Mouse (Mus musculus) CH12.LX (cell line): ENCODE measurements around the gene Fgfr2. TPM values are rescaled to one million over a fixed set of nuclear protein-coding genes. Genes with fewer than 3 reads are reported as not detected.

Experiments
- DNase-seq: peaks from one replicate; pipeline ENCODE4 v3.0.0-alpha.2; 2013; ENCODE audit errors: extremely low read depth
- H3K27ac ChIP-seq: 2 replicates; pipeline ENCODE4 v1.5.1; 2012; ENCODE audit warnings: low read depth, mild to moderate bottlenecking, control low read depth, moderate library complexity; ENCODE audit not compliant: insufficient read depth
- H3K27me3 ChIP-seq: replicated peaks from 2 replicates; pipeline ENCODE3; 2012; ENCODE audit warnings: inconsistent platforms
- H3K36me3 ChIP-seq, 2 experiments: replicated peaks in 1 of 2; 2 replicates each; pipeline versions ENCODE3 to v1.6.1; 2012; ENCODE audit warnings: inconsistent platforms in 1 of 2, low read length in 1 of 2, mild to moderate bottlenecking in 1 of 2, mixed read lengths in 1 of 2, moderate library complexity in 1 of 2; ENCODE audit not compliant: control insufficient read depth in 1 of 2, insufficient read depth in 1 of 2
- H3K4me1 ChIP-seq, 2 experiments: 2 replicates each; pipeline ENCODE4 v1.6.1; 2012; ENCODE audit warnings: inconsistent platforms in 1 of 2, moderate library complexity in 1 of 2; ENCODE audit not compliant: insufficient read depth in 2 of 2, control insufficient read depth in 1 of 2
- H3K4me2 ChIP-seq: 2 replicates; pipeline ENCODE4 v1.6.1; 2012; ENCODE audit warnings: low read depth, mild to moderate bottlenecking, control low read depth; ENCODE audit not compliant: poor library complexity, insufficient read depth, severe bottlenecking
- H3K4me3 ChIP-seq, 3 experiments: fragments of 150-350 bp in 1 of 3; sonication (generic) in 1 of 3; replicated peaks in 1 of 3; 2 replicates each; pipeline versions ENCODE3 to v1.5.1; 2011 to 2012; ENCODE audit warnings: low read depth in 2 of 3, low read length in 2 of 3, mild to moderate bottlenecking in 2 of 3, moderate library complexity in 2 of 3, control low read depth in 1 of 3, improper control_type of control experiment in 1 of 3, inconsistent platforms in 1 of 3, mixed read lengths in 1 of 3; ENCODE audit not compliant: poor library complexity in 1 of 3
- H3K79me2 ChIP-seq: replicated peaks from 2 replicates; pipeline ENCODE4 v1.6.1; 2012; ENCODE audit warnings: mild to moderate bottlenecking, moderate library complexity; ENCODE audit not compliant: control insufficient read depth, poor library complexity, insufficient read depth, severe bottlenecking; ENCODE audit errors: extremely low read depth
- H3K9ac ChIP-seq: 2 replicates; pipeline ENCODE4 v1.6.1; 2012; ENCODE audit warnings: low read depth, mild to moderate bottlenecking, control low read depth, moderate library complexity; ENCODE audit not compliant: insufficient read depth
- H3K9me3 ChIP-seq: replicated peaks from 2 replicates; pipeline ENCODE3; 2012; ENCODE audit warnings: low read length, inconsistent platforms, mixed read lengths
- CHD1 ChIP-seq: IDR thresholded peaks from 2 replicates; pipeline ENCODE4 v1.6.1; 2012; ENCODE audit warnings: low read depth, low read length, improper control_type of control experiment, inconsistent platforms
- CHD2 ChIP-seq: IDR thresholded peaks from 2 replicates; pipeline ENCODE4 v1.6.1; 2011; ENCODE audit warnings: low read length, improper control_type of control experiment
- ETS1 ChIP-seq: conservative IDR thresholded peaks from 2 replicates; pipeline ENCODE4 v1.6.1; 2012; ENCODE audit warnings: low read depth, mild to moderate bottlenecking, inconsistent platforms, low read length, improper control_type of control experiment, moderate library complexity
- GABPA ChIP-seq: IDR thresholded peaks from 2 replicates; pipeline ENCODE4 v1.6.1; 2012; ENCODE audit warnings: low read depth, low read length, improper control_type of control experiment, inconsistent platforms; ENCODE audit not compliant: insufficient replicate concordance
- JUN ChIP-seq: IDR thresholded peaks from 2 replicates; pipeline ENCODE4 v1.6.1; 2011; ENCODE audit warnings: low read depth, mild to moderate bottlenecking, low read length, improper control_type of control experiment, moderate library complexity; ENCODE audit not compliant: insufficient read depth
- KAT2A ChIP-seq: IDR thresholded peaks from 2 replicates; pipeline ENCODE4 v1.6.1; 2012; ENCODE audit warnings: low read length, improper control_type of control experiment, inconsistent platforms; ENCODE audit not compliant: insufficient replicate concordance
- MAFK ChIP-seq: IDR thresholded peaks from 2 replicates; pipeline ENCODE4 v1.6.1; 2011; ENCODE audit warnings: low read length, improper control_type of control experiment; ENCODE audit not compliant: insufficient replicate concordance
- MAX ChIP-seq: IDR thresholded peaks from 2 replicates; pipeline ENCODE4 v1.6.1; 2011; ENCODE audit warnings: low read length, improper control_type of control experiment
- MXI1 ChIP-seq: IDR thresholded peaks from 2 replicates; pipeline ENCODE4 v1.6.1; 2011; ENCODE audit warnings: mild to moderate bottlenecking, low read depth, low read length, improper control_type of control experiment
- NRF1 ChIP-seq: IDR thresholded peaks from 2 replicates; pipeline ENCODE4 v1.6.1; 2014; ENCODE audit warnings: low read depth, mild to moderate bottlenecking, inconsistent platforms, low read length, improper control_type of control experiment, moderate library complexity
- PAX5 ChIP-seq: IDR thresholded peaks from 2 replicates; pipeline ENCODE4 v1.6.1; 2012; ENCODE audit warnings: low read length, inconsistent platforms, mixed read lengths
- RCOR1 ChIP-seq: conservative IDR thresholded peaks from 2 replicates; pipeline ENCODE4 v1.6.1; 2012; ENCODE audit warnings: low read depth, mild to moderate bottlenecking, inconsistent platforms, low read length, improper control_type of control experiment
- TBP ChIP-seq: conservative IDR thresholded peaks from 2 replicates; pipeline ENCODE4 v1.6.1; 2011; ENCODE audit warnings: low read depth, low read length, improper control_type of control experiment
- UBTF ChIP-seq: IDR thresholded peaks from 2 replicates; pipeline ENCODE4 v1.6.1; 2012; ENCODE audit warnings: low read depth, mild to moderate bottlenecking, inconsistent platforms, low read length, improper control_type of control experiment, moderate library complexity
- USF2 ChIP-seq: conservative IDR thresholded peaks from 2 replicates; pipeline ENCODE4 v1.6.1; 2011; ENCODE audit warnings: low read depth, low read length, improper control_type of control experiment
- ZC3H11A ChIP-seq: IDR thresholded peaks from 2 replicates; pipeline ENCODE4 v1.6.1; 2012; ENCODE audit warnings: low read depth, mild to moderate bottlenecking, inconsistent platforms, low read length, improper control_type of control experiment
- dilution Hi-C: fragments of 300-500 bp; cut with MboI; formaldehyde crosslinking; loops from 2 replicates; pipeline ENCODE4 v1.14.3; 2020; ENCODE audit warnings: low sequenced_read_pairs; ENCODE audit not compliant: extremely low pct_unique_long_range_greater_than_20kb, extremely low pct_ligation_motif_present
- in situ Hi-C: fragments of 300-500 bp; cut with MboI; formaldehyde crosslinking; loops from 3 replicates; pipeline ENCODE4 v1.14.3; 2019; ENCODE audit warnings: low sequenced_read_pairs, low pct_ligation_motif_present, low pct_unique_long_range_greater_than_20kb, mixed read lengths
- polyA plus RNA-seq: library from polyadenylated mRNA; unstranded; fragments of >175 nt; gene quantifications from 2 replicates; pipeline ENCODE4 v1.2.1, GENCODE M21; 2012; ENCODE audit warnings: low read depth; ENCODE audit not compliant: insufficient read length
- total RNA-seq, 2 experiments: library from RNA; depleted of rRNA; stranded (reverse); fragments of 300-350 nt in 1 of 2; fragments of >200 nt in 1 of 2; gene quantifications; 2 replicates each; pipeline ENCODE4 v1.2.3; 2012 to 2014

Gene Fgfr2
- total and polyA plus RNA-seq, 3 experiments = not detected

- peaks cover 57% of the 10 kb centered on the region for H3K27me3 ChIP-seq
- TF ChIP-seq UBTF (no peak), KAT2A (no peak), CHD2 (no peak), USF2 (no peak), ETS1 (no peak), NRF1 (no peak), MAFK (no peak), GABPA (no peak), RCOR1 (no peak), PAX5 (no peak), MAX (no peak), CHD1 (no peak), JUN (no peak)
- H3K4me1 ChIP-seq = peaks cover under 1 to 2% of the 10 kb centered on the region in 2 experiments; a peak in 3 of 4 replicates
- DNase-seq = no peak
- no peaks in the 10 kb centered on the region for H3K9me3 ChIP-seq
- H3K4me3 ChIP-seq = no peak overlapping the region
- in situ Hi-C loops = no loop called here
- H3K79me2 ChIP-seq = no peaks in the 10 kb centered on the region
- no peaks in the 10 kb centered on the region for H3K36me3 ChIP-seq
- H3K27ac ChIP-seq = no peak overlapping the region
- H3K9ac ChIP-seq = no peak overlapping the region
- dilution Hi-C loops = no loop called here
- H3K4me2 ChIP-seq = no peak overlapping the region
These were observed 849.2 kb downstream of the Fgfr2 start for GRCm38 (mm10) chr7:132273741-132274513.

DNA sequence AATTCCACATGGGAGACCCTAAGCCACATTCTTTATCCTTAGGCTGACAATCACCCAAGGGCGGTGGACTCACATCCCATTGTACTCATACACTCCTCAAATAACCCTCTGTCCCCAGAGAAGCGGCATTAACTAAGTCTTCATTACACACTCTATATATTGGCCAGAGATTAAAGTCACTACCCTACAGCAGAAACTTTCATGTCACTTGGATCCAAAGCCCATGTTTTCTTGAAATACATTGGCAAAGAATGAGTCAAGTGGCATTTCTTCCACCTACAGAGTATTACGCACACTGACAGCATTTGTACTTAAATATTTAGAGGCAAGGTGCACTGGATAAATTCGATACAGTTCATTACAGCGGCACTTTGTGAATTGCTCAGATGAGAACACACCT, 850.2 kb downstream of the Fgfr2 start:
- in situ Hi-C loops = no loop called here
- Histone ChIP-seq H3K4me1 (peaks cover 7 to 11% of the 10 kb centered on the region in 2 experiments; a peak in 3 of 4 replicates), H3K9ac (no peak overlapping the region), H3K4me3 (no peak overlapping the region), H3K9me3 (no peaks in the 10 kb centered on the region), H3K4me2 (no peak overlapping the region), H3K36me3 (no peaks in the 10 kb centered on the region), H3K27me3 (peaks cover 52% of the 10 kb centered on the region), H3K27ac (no peak overlapping the region), H3K79me2 (no peaks in the 10 kb centered on the region)
- DNase-seq = no peak
- dilution Hi-C loops = no loop called here
- no peak for TF ChIP-seq MXI1
- no peak for TF ChIP-seq RCOR1
- TF ChIP-seq NRF1 = no peak
- no peak for TF ChIP-seq ZC3H11A
- TF ChIP-seq GABPA = no peak
- TF ChIP-seq MAFK = no peak
- TF ChIP-seq TBP = no peak
- no peak for TF ChIP-seq KAT2A
